Mouse (Mus musculus) liver, embryonic 12.5 days (tissue): ENCODE measurements at regions not wholly inside any gene's neighbourhood (a gene's known extent, or its start where the extent isn't known, plus 50 kb on each side); places are given as distances from the start of the nearest gene placed in this dataset.

ENCODE experiments used
- ATAC-seq: fragments of 200-750 bp; cut with Nextera tagmentation; 2 replicates; pipeline ENCODE4 v1.8.0; 2017; ENCODE audit warnings: moderate number of reproducible peaks, mild to moderate bottlenecking, moderate library complexity
- H3K27ac ChIP-seq: fragments of 300-500 bp; sonication (generic); 2 replicates; pipeline ENCODE4 v1.5.1; 2016; ENCODE audit warnings: mild to moderate bottlenecking
- H3K27me3 ChIP-seq: fragments of 300-500 bp; sonication (generic); replicated peaks from 2 replicates; pipeline ENCODE4 v1.6.1; 2016; ENCODE audit warnings: mild to moderate bottlenecking, moderate library complexity
- H3K36me3 ChIP-seq: fragments of 300-500 bp; sonication (generic); 2 replicates; pipeline ENCODE4 v1.6.1; 2016; ENCODE audit warnings: mild to moderate bottlenecking, moderate library complexity
- H3K4me1 ChIP-seq: fragments of 300-500 bp; sonication (generic); 2 replicates; pipeline ENCODE4 v1.6.1; 2016
- H3K4me2 ChIP-seq: fragments of 300-500 bp; sonication (generic); 2 replicates; pipeline ENCODE4 v1.6.1; 2016; ENCODE audit warnings: mild to moderate bottlenecking, moderate library complexity
- H3K4me3 ChIP-seq: fragments of 300-500 bp; sonication (generic); 2 replicates; pipeline ENCODE4 v1.5.1; 2016; ENCODE audit warnings: mild to moderate bottlenecking, moderate library complexity
- H3K9ac ChIP-seq: fragments of 300-500 bp; sonication (generic); 2 replicates; pipeline ENCODE4 v1.6.1; 2016; ENCODE audit warnings: mild to moderate bottlenecking, moderate library complexity
- H3K9me3 ChIP-seq: fragments of 300-500 bp; sonication (generic); replicated peaks from 2 replicates; pipeline ENCODE4 v1.6.1; 2016; ENCODE audit warnings: mild to moderate bottlenecking, moderate library complexity
- WGBS: fragments of 180-500 bp; shearing (Covaris S2); methylation state at CpG from one replicate; pipeline ENCODE4 v1.1.7; 2016; ENCODE audit not compliant: insufficient replicate concordance; 5-methylcytosine and 5-hydroxymethylcytosine counted together

DNA sequence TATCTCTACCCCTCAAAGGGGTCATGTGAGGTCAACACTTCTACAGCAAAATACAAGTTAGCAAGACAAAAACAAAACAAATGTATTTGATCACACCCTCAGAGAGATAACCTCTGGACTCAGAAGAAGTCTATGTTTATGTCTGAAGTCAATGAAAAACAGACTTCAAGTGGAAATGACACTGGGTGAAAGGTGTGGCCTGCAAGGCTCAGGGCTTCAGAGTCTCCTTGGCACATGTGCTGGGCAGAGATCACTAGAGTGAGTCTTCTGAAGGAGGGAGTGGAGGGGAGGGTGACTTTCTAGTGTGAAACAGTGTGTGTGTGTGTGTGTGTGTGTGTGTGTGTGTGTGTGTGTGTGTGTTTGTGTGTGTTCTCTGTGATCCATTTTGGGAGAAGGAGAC is 68.2 kb downstream of the Il12a start:
- H3K9ac ChIP-seq: no peak overlapping the region
- H3K4me2 ChIP-seq: no peak overlapping the region
- no peak overlapping the region for H3K4me3 ChIP-seq
- no peaks in the 10 kb centered on the region for H3K9me3 ChIP-seq
- no peaks in the 10 kb centered on the region for H3K27me3 ChIP-seq
- H3K27ac ChIP-seq: no peak overlapping the region
- peaks cover 22% of the 10 kb centered on the region for H3K4me1 ChIP-seq
- no peak for ATAC-seq
- no peaks in the 10 kb centered on the region for H3K36me3 ChIP-seq

GRCm38 (mm10) chr3:68759375-68759774 is 68.9 kb downstream of the Il12a start:
- Histone ChIP-seq H3K4me3 (no peak overlapping the region), H3K9me3 (no peaks in the 10 kb centered on the region), H3K9ac (no peak overlapping the region), H3K27me3 (no peaks in the 10 kb centered on the region), H3K4me1 (peaks cover 23% of the 10 kb centered on the region), H3K36me3 (no peaks in the 10 kb centered on the region), H3K4me2 (no peak overlapping the region), H3K27ac (no peak overlapping the region)
- 0 out of 2 replicates have a peak, but pooled peaks have one; percentile 32 for ATAC-seq
- 19% methylated on average over 8 of the region's 8 CpGs for WGBS

- Histone ChIP-seq H3K4me1 (peaks cover 33% of the 10 kb centered on the region), H3K9me3 (no peaks in the 10 kb centered on the region)
These were observed 70.4 kb downstream of the Il12a start for GRCm38 (mm10) chr3:68760806-68761205.

DNA sequence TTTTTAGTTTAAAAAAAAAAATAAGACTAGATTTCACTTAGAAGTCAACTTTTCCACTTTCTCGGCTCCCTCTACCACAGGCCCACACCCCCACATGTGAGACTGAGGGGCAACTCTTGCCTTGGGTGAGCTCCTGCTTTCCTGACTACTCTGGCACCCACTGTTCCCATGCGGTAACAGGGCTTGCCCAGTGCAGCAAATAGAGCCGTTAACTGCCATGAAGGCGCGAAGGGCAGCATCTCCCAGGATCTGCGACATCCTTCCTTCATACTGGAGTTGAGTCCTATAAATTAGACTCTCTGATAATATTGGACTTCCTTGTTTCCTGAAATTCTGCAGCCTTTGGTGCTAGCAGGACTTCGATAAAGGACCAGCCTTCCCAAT is 70.8 kb downstream of the Il12a start:
- no peak overlapping the region for H3K27ac ChIP-seq
- H3K9ac ChIP-seq: no peak overlapping the region
- 23% methylated on average over 7 of the region's 7 CpGs for WGBS
- H3K4me1 ChIP-seq: peaks cover 33% of the 10 kb centered on the region
- no peaks in the 10 kb centered on the region for H3K9me3 ChIP-seq
- no peak overlapping the region for H3K4me3 ChIP-seq
- H3K4me2 ChIP-seq: peak overlapping the region; percentile 32; the same call in 1 of the 2 replicates
- ATAC-seq: no peak
- no peaks in the 10 kb centered on the region for H3K36me3 ChIP-seq
- no peaks in the 10 kb centered on the region for H3K27me3 ChIP-seq

More at GRCm38 (mm10) chr3:68760806-68761205, 70.4 kb downstream of the Il12a start:
- no peak overlapping the region for H3K27ac ChIP-seq
- H3K9ac ChIP-seq: no peak overlapping the region
- no peaks in the 10 kb centered on the region for H3K27me3 ChIP-seq
- H3K36me3 ChIP-seq: no peaks in the 10 kb centered on the region
- ATAC-seq: no peak
- no peak overlapping the region for H3K4me3 ChIP-seq
- no peak overlapping the region for H3K4me2 ChIP-seq
- WGBS: 59% methylated on average over 2 of the region's 2 CpGs

GRCm38 (mm10) chr3:68761626-68762331 is 71.3 kb downstream of the Il12a start:
- 12% methylated on average over 11 of the region's 11 CpGs for WGBS
- H3K9me3 ChIP-seq: no peaks in the 10 kb centered on the region
- peak overlapping the region; percentile 32 for H3K4me2 ChIP-seq
- H3K27ac ChIP-seq: no peak overlapping the region
- no peaks in the 10 kb centered on the region for H3K36me3 ChIP-seq
- no peak overlapping the region for H3K4me3 ChIP-seq
- H3K4me1 ChIP-seq: peaks cover 33% of the 10 kb centered on the region
- H3K9ac ChIP-seq: no peak overlapping the region
- no peaks in the 10 kb centered on the region for H3K27me3 ChIP-seq
- 0 out of 2 replicates have a peak, but pooled peaks have one; percentile 27 for ATAC-seq

GRCm38 (mm10) chr3:68762988-68763387 is 72.5 kb downstream of the Il12a start:
- Histone ChIP-seq H3K4me3 (no peak overlapping the region), H3K4me2 (no peak overlapping the region), H3K9ac (no peak overlapping the region), H3K36me3 (no peaks in the 10 kb centered on the region), H3K4me1 (peaks cover 33% of the 10 kb centered on the region), H3K9me3 (no peaks in the 10 kb centered on the region), H3K27me3 (no peaks in the 10 kb centered on the region), H3K27ac (no peak overlapping the region)
- 68% methylated on average over 8 of the region's 8 CpGs for WGBS
- no peak for ATAC-seq

DNA sequence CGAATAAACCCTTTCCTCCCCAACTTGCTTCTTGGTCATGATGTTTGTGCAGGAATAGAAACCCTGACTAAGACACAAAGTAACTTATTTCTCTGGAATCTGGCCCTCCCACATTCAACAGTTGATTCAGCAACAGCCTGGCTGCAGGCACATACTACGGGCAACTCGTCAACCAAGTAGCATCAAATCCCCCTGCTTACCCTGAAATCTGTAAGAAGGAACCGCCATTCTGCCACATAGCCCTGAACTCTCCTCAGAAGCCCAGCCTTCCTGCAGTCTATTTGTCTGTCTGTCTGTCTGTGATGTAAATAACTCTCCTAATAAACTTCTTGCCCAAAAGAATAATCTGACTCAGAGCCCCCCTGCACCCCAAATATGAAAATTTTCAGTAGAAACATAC is 73.9 kb downstream of the Il12a start:
- no peaks in the 10 kb centered on the region for H3K36me3 ChIP-seq
- no peak for ATAC-seq
- no peak overlapping the region for H3K27ac ChIP-seq
- H3K27me3 ChIP-seq: no peaks in the 10 kb centered on the region
- peaks cover 28% of the 10 kb centered on the region for H3K4me1 ChIP-seq
- no peak overlapping the region for H3K4me3 ChIP-seq
- 65% methylated on average over 4 of the region's 4 CpGs for WGBS
- no peak overlapping the region for H3K4me2 ChIP-seq
- H3K9me3 ChIP-seq: no peaks in the 10 kb centered on the region
- H3K9ac ChIP-seq: no peak overlapping the region

DNA sequence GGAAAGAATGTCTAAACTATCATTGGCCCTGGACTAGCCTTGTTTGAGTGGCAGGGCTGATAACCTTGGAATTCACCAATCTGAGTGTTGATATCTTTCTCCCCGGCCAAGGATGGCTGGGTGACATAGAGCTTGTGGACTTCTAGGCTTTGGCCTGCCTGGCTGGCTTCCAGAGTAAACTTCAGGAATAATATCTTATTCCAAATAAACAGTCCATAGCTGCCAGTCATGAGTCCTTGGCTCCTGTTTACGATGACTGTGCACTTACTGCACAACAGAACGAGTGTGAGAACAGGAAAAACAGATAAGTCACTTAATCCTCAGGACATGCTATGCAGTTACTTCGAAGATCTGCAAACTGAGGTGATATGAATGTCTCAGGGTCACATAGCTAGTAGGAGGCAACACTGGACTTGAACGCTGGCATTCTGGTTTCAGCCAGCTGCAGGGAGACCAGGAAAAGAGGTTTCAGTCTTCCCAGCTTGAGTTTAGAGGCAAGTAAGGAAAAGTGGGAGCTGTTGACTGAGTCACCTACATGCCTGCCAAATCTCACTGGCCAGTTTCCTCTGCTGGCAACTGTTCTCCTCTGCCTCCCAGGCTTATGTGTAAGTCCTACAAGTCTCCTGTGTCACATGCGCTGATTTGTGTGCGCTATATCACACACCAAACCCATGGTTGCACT is 74.6 kb downstream of the Il12a start:
- no peak overlapping the region for H3K27ac ChIP-seq
- no peaks in the 10 kb centered on the region for H3K27me3 ChIP-seq
- no peaks in the 10 kb centered on the region for H3K9me3 ChIP-seq
- WGBS: 40% methylated on average over 7 of the region's 7 CpGs
- no peaks in the 10 kb centered on the region for H3K36me3 ChIP-seq
- peak; percentile 52 for ATAC-seq
- no peak overlapping the region for H3K4me2 ChIP-seq
- peaks cover 28% of the 10 kb centered on the region for H3K4me1 ChIP-seq
- no peak overlapping the region for H3K4me3 ChIP-seq
- no peak overlapping the region for H3K9ac ChIP-seq

DNA sequence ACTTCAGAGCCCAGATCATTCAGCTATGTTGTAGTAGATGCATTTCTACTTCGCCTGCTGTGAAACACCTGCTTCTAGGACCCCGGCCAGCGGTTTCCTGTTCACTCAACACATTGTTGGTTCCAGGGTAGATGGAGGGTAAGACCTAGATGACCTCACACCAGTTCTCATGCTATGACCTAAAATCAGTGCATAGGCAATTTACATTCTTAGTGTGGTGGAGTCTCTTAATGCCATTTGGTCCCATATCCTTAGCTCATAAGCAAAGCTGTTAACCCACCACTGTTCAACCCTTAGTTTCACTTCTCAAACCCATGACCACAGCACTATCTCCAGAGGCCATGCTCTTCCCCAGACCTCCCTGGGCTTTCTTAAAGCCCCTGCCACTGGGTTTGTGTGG is 81.1 kb downstream of the Il12a start:
- Histone ChIP-seq H3K36me3 (no peaks in the 10 kb centered on the region), H3K27me3 (0 out of 2 replicates have a peak, but pooled peaks cover 3% of the 10 kb centered on the region), H3K4me1 (no peaks in the 10 kb centered on the region), H3K9me3 (no peaks in the 10 kb centered on the region), H3K9ac (no peak overlapping the region), H3K4me3 (no peak overlapping the region), H3K27ac (no peak overlapping the region), H3K4me2 (no peak overlapping the region)
- ATAC-seq: no peak
- WGBS: 79% methylated on average over 3 of the region's 3 CpGs

- Histone ChIP-seq H3K27me3 (0 out of 2 replicates have a peak, but pooled peaks cover 6% of the 10 kb centered on the region), H3K36me3 (no peaks in the 10 kb centered on the region), H3K9ac (no peak overlapping the region), H3K9me3 (no peaks in the 10 kb centered on the region), H3K27ac (no peak overlapping the region), H3K4me3 (no peak overlapping the region), H3K4me2 (no peak overlapping the region), H3K4me1 (peaks cover 14% of the 10 kb centered on the region; the same call in 1 of the 2 replicates)
- 17% methylated on average over 2 of the region's 2 CpGs for WGBS
- ATAC-seq: peak; percentile 42; the same call in 1 of the 2 replicates
These were observed 87.4 kb downstream of the Il12a start for GRCm38 (mm10) chr3:68777801-68778200.

GRCm38 (mm10) chr3:68778354-68779040 is 88.1 kb downstream of the Il12a start:
- WGBS: 55% methylated on average over 16 of the region's 16 CpGs
- no peak for ATAC-seq
- H3K4me3 ChIP-seq: no peak overlapping the region
- H3K27ac ChIP-seq: no peak overlapping the region
- no peak overlapping the region for H3K4me2 ChIP-seq
- no peaks in the 10 kb centered on the region for H3K9me3 ChIP-seq
- H3K4me1 ChIP-seq: peaks cover 14% of the 10 kb centered on the region; the same call in 1 of the 2 replicates
- 0 out of 2 replicates have a peak, but pooled peaks cover 3% of the 10 kb centered on the region for H3K27me3 ChIP-seq
- H3K9ac ChIP-seq: no peak overlapping the region
- no peaks in the 10 kb centered on the region for H3K36me3 ChIP-seq

DNA sequence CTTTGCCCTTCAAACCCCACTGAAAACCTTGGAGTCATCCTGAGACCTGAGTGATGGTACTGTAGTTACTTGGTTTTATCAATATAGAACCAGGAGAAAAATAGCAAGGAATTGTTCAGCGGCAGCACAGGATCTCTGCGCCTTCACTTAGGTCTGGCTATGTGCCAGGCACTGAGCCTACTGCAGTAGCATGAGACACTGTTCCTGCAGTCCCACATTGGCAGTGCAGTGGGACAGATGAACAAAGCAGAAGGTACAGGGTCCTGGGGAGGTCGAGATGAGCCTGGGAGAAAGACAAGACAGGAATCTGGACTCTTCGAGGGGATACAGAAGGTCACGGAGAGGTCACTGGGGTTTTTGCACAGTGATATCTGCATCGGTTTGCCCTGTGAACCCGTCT is 88.5 kb upstream of the 1110032F04Rik start:
- 0 out of 2 replicates have a peak, but pooled peaks cover 3% of the 10 kb centered on the region for H3K27me3 ChIP-seq
- no peak overlapping the region for H3K4me3 ChIP-seq
- no peak overlapping the region for H3K4me2 ChIP-seq
- no peaks in the 10 kb centered on the region for H3K9me3 ChIP-seq
- no peaks in the 10 kb centered on the region for H3K36me3 ChIP-seq
- no peak overlapping the region for H3K27ac ChIP-seq
- H3K9ac ChIP-seq: no peak overlapping the region
- H3K4me1 ChIP-seq: peaks cover 14% of the 10 kb centered on the region; the same call in 1 of the 2 replicates
- no peak for ATAC-seq
- WGBS: 53% methylated on average over 7 of the region's 7 CpGs
